ENCODE assay signal across 17 mouse cellular contexts in genomic region chr14:103541679-103542078, GRCm38 (mm10). TPM values are rescaled to one million over a fixed set of nuclear protein-coding genes. Genes with fewer than 3 reads are reported as not detected.
"Had no signal": no experiment of that assay in that cellular context is flagged by ENCODE, and none has a peak within 500 bp of the region (broad histone marks: within the 10 kb centered on the region; RNA-seq: fewer than 3 reads in every experiment).

No protein-coding gene starts in this region.

- H3K36me3 ChIP-seq: kidney, embryonic 15.5 days; limb, embryonic 13.5 days; neural tube, embryonic 15.5 days had no signal

- H3K27ac ChIP-seq: kidney, embryonic 15.5 days; limb, embryonic 13.5 days; liver, embryonic 14.5 days; neural tube, embryonic 15.5 days had no signal

- H3K9ac ChIP-seq: kidney, embryonic 15.5 days; limb, embryonic 13.5 days; liver, embryonic 14.5 days; neural tube, embryonic 15.5 days had no signal

- H3K4me1 ChIP-seq: kidney, embryonic 15.5 days; limb, embryonic 13.5 days had no signal

- H3K27me3 ChIP-seq: kidney, embryonic 15.5 days; limb, embryonic 13.5 days; neural tube, embryonic 15.5 days had no signal

- H3K4me3 ChIP-seq: kidney, embryonic 15.5 days; limb, embryonic 13.5 days; myocyte; neural tube, embryonic 15.5 days had no signal

- H3K9me3 ChIP-seq: kidney, embryonic 15.5 days; limb, embryonic 13.5 days; neural tube, embryonic 15.5 days had no signal

- DNase-seq: kidney, adult 2 months; kidney, postnatal 14 days; left cerebral cortex, postnatal 4 days; lung, adult 18-20 months; lung, postnatal 36 days; right cerebral cortex, postnatal 4 days; spleen, adult 18-20 months; thymus, adult 18-20 months; thymus, postnatal 14 days had no signal

- H3K4me2 ChIP-seq: kidney, embryonic 15.5 days; limb, embryonic 13.5 days; neural tube, embryonic 15.5 days had no signal

RNA-seq across cellular contexts. Expression of gene Scel, which starts 28.5 kb away (rescaled TPM):
- total RNA-seq: liver, adult 2 months; megakaryocyte progenitor cell, adult 5-6 weeks had no signal
- polyA plus RNA-seq: large intestine, adult 2 months; liver, adult 2 months; myocyte had no signal
